Mouse (Mus musculus): ENCODE data around the gene Rabgap1l. TPM values are rescaled to one million over a fixed set of nuclear protein-coding genes. Genes with fewer than 3 reads are reported as not detected.

Gene Rabgap1l
- total RNA-seq, 1 experiment from 2014 or later = 436 TPM

GRCm38 (mm10) chr1:160370552-160370951 lies 422.5 kb downstream of the Rabgap1l start:
- no peak for ATAC-seq (ENCODE audit: extremely low read depth, insufficient number of reproducible peaks, low FRiP score, poor library complexity, severe bottlenecking)

- ATAC-seq (ENCODE audit: extremely low read depth, insufficient number of reproducible peaks, low FRiP score, poor library complexity, severe bottlenecking) = no peak
Observed at GRCm38 (mm10) chr1:160366615-160367014, 426.4 kb downstream of the Rabgap1l start.

- ATAC-seq (ENCODE audit: extremely low read depth, insufficient number of reproducible peaks, low FRiP score, poor library complexity, severe bottlenecking) = no peak
Observed at GRCm38 (mm10) chr1:160357268-160357667, 435.7 kb downstream of the Rabgap1l start.

- no peak for ATAC-seq (ENCODE audit: extremely low read depth, insufficient number of reproducible peaks, low FRiP score, poor library complexity, severe bottlenecking)
Observed at GRCm38 (mm10) chr1:160353732-160354455, 439.1 kb downstream of the Rabgap1l start.

DNA sequence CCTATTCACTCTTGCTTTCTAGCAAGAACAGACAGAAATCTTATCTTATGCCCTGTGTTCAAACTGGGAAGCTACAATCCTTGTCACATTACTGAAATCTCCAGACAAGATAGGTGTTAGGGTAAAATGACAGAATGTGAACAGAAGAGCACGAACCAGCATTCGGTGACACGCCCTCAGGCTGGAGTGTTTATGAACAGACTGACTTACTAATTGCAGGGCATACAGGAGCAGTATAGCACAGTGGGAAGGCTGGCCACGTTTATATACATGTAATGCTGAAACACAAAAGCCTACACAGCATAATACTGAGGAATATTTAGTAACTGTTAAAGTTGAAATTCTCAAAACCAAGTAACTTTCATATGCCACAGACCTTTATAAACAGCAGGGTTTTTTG lies 440.7 kb downstream of the Rabgap1l start:
- no peak for ATAC-seq (ENCODE audit: extremely low read depth, insufficient number of reproducible peaks, low FRiP score, poor library complexity, severe bottlenecking)

GRCm38 (mm10) chr1:160351880-160352234 lies 441.2 kb downstream of the Rabgap1l start:
- no peak for ATAC-seq (ENCODE audit: extremely low read depth, insufficient number of reproducible peaks, low FRiP score, poor library complexity, severe bottlenecking)

DNA sequence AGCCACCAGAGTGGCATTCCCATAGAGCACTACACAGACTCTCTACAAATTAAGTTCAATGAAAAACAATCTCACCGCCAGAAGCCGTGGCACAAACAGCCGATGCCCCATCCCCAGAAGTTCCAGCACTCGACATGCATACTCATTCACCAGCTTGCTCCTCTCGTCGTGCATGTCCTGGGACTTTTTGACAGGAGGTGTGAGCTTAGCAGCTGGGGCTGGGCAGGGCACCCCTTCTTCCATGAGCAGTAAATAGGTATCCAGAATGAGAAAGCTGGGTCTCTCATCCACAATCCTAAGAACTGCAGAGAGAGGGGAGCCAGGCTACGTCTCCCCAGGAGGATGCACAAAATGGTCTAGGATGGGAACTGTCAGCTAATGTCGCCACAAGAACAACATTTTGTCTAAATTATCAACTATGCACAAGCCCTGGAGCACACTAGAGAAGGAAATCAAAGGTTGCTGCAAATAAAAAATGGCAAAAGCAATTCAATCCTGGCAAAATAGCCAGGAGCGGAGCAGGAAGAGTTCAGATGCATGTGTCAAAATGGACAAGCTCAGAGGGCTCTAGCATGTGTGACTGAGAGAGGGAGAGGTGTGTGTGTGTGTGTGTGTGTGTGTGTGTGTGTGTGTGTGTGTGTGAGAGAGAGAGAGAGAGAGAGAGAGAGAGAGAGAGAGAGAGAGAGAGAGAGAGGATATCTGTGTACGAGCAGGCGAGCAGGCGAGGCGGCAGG lies 441.7 kb downstream of the Rabgap1l start:
- ATAC-seq (ENCODE audit: extremely low read depth, insufficient number of reproducible peaks, low FRiP score, poor library complexity, severe bottlenecking) = no peak

GRCm38 (mm10) chr1:160340653-160341052 lies 452.4 kb downstream of the Rabgap1l start:
- ATAC-seq (ENCODE audit: extremely low read depth, insufficient number of reproducible peaks, low FRiP score, poor library complexity, severe bottlenecking) = no peak

GRCm38 (mm10) chr1:160339374-160339773 lies 453.6 kb downstream of the Rabgap1l start:
- ATAC-seq (ENCODE audit: extremely low read depth, insufficient number of reproducible peaks, low FRiP score, poor library complexity, severe bottlenecking) = no peak

- ATAC-seq (ENCODE audit: extremely low read depth, insufficient number of reproducible peaks, low FRiP score, poor library complexity, severe bottlenecking) = no peak
Observed at GRCm38 (mm10) chr1:160334791-160335190, 458.2 kb downstream of the Rabgap1l start.

GRCm38 (mm10) chr1:160330828-160331227 lies 462.2 kb downstream of the Rabgap1l start:
- no peak for ATAC-seq (ENCODE audit: extremely low read depth, insufficient number of reproducible peaks, low FRiP score, poor library complexity, severe bottlenecking)

- ATAC-seq (ENCODE audit: extremely low read depth, insufficient number of reproducible peaks, low FRiP score, poor library complexity, severe bottlenecking) = no peak
Observed at GRCm38 (mm10) chr1:160330222-160330621, 462.8 kb downstream of the Rabgap1l start.

DNA sequence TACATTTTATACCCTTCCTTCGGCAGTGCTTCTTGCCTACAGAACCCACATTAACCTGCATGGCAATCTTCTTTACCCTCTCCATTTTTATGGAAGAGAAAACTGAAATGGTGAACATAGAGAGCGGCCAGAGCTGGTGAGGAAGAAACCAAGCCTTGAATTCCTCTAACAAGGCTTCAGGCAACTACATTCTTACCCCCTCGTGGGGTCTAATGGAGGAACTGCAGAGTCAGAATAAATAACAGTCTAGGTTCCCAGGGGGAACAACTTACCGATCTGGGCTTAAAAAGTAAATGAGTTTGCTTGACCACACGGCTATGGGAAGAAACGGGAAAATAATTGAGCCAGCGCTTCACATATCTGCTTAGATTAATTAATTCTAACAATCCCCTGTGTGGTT lies 463.2 kb downstream of the Rabgap1l start:
- no peak for ATAC-seq (ENCODE audit: extremely low read depth, insufficient number of reproducible peaks, low FRiP score, poor library complexity, severe bottlenecking)

DNA sequence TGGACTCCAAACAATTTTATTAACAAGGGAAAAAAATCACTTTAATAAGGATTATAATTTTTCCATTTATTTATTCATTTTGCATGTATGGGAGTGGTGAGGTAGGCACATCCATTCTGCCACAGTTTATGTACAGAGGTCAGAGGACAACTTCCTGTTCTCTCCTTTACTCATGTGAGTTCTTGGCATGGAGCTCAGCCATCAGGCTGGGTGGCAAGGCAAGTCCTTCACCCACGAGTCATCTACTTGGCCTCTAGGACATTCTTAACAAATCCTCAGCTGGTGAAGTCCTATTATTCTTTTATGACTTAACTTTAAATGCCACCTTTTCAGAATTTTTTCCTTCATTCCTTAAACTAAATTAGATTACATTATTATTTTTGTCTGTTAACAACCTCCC lies 465.5 kb downstream of the Rabgap1l start:
- ATAC-seq (ENCODE audit: extremely low read depth, insufficient number of reproducible peaks, low FRiP score, poor library complexity, severe bottlenecking) = no peak

GRCm38 (mm10) chr1:160325542-160325941 lies 467.5 kb downstream of the Rabgap1l start:
- ATAC-seq (ENCODE audit: extremely low read depth, insufficient number of reproducible peaks, low FRiP score, poor library complexity, severe bottlenecking) = no peak

- ATAC-seq (ENCODE audit: extremely low read depth, insufficient number of reproducible peaks, low FRiP score, poor library complexity, severe bottlenecking) = no peak
Observed at GRCm38 (mm10) chr1:160320690-160321089, 472.3 kb downstream of the Rabgap1l start.

GRCm38 (mm10) chr1:160318057-160318725 lies 474.8 kb downstream of the Rabgap1l start:
- no peak for ATAC-seq (ENCODE audit: extremely low read depth, insufficient number of reproducible peaks, low FRiP score, poor library complexity, severe bottlenecking)

DNA sequence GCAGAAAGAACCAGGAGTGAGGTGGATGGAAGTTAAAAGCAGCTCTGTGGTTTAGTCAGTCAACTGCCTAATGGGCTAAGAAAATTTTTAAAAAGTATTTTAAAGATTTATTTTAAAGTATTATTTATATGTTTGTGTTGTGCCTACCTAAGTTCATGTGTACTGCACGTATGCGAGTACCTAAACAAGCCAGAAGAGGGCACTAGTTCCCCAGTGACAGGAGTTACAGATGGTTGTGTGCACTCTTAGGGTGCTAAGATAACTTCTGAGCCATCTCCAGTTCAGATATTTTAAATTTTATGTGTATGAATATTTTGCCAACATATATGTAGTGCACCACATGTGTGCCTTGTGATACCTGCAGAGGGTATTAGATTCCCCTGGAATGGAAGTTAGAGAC lies 476.8 kb downstream of the Rabgap1l start:
- ATAC-seq (ENCODE audit: extremely low read depth, insufficient number of reproducible peaks, low FRiP score, poor library complexity, severe bottlenecking) = no peak

DNA sequence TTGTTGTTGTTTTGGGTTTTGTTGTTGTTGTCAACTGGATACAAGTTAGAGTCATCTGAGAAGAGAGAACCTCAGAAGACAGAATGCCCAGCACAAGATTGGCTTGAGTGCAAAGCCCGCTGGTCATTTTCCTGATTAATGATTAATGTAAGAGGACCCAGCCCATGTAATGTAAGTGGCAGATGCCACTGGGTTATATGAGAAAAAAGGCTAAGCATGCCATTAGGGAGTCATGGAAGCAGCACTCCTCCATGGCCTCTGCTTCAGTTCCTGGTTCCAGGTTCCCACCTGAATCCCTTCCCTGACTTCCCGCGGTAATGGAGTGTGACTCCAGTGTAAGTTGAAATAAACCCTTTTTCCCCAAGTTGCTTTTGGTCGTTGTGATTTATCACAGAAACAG lies 480.4 kb downstream of the Rabgap1l start:
- no peak for ATAC-seq (ENCODE audit: extremely low read depth, insufficient number of reproducible peaks, low FRiP score, poor library complexity, severe bottlenecking)

- ATAC-seq (ENCODE audit: extremely low read depth, insufficient number of reproducible peaks, low FRiP score, poor library complexity, severe bottlenecking) = no peak
Observed at GRCm38 (mm10) chr1:160311861-160312260, 481.1 kb downstream of the Rabgap1l start.
